Mouse (Mus musculus) inflammation-experienced regulatory T-cells (primary cell): Measurements from ENCODE around the gene Fgf3. TPM values are rescaled to one million over a fixed set of nuclear protein-coding genes. Genes with fewer than 3 reads are reported as not detected.

Source experiments
- polyA plus RNA-seq, 2 experiments: library from polyadenylated mRNA; unstranded; fragments of 100-300 nt; shearing (Covaris generic); gene quantifications; one replicate each; pipeline ENCODE4 v1.2.1; 2017

Gene Fgf3
- polyA plus RNA-seq: under 1 TPM in 1 of 2 experiments, not detected in 1; 0.36 TPM

GRCm38 (mm10) chr7:144837891-144838488 lies at the start of gene Fgf3:
Gene Fgf3, plus strand, starts transcription at chr7:144838083.

GRCm38 (mm10) chr7:144847067-144847466 lies 9.2 kb downstream of the Fgf3 start, which contains the start of gene Fgf4:
Gene Fgf4, plus strand, starts transcription at chr7:144847367.

Other genes with a start within 250 kb of the Fgf3 start
- 1 to 10 TPM in 1 of 2 experiments, under 1 TPM in 1; 0.66 to 2.3 TPM for gene Ano1, start 86.1 kb upstream of the Fgf3 start, polyA plus RNA-seq
- gene Fgf4, start 9.3 kb downstream of the Fgf3 start, polyA plus RNA-seq: 1 to 10 TPM in 1 of 2 experiments, under 1 TPM in 1; 0.16 to 1.2 TPM
- gene Fgf15, start 58.4 kb downstream of the Fgf3 start, polyA plus RNA-seq: under 1 TPM; 0.45 to 0.69 TPM
- gene LTO1, start 77.0 kb downstream of the Fgf3 start, polyA plus RNA-seq: 10 to 100 TPM; 22.4 to 32.1 TPM
- 1 to 10 TPM in 1 of 2 experiments, under 1 TPM in 1; 0.40 to 1.5 TPM for gene Ccnd1, start 101.8 kb downstream of the Fgf3 start, polyA plus RNA-seq